Mouse (Mus musculus): ENCODE data around the gene Six1.
"Not testable (repeated sequence)": the region's sequence is repeated elsewhere in the genome, so short reads cannot be mapped to it uniquely, and the experiment has no call there.

Gene Six1

DNA sequence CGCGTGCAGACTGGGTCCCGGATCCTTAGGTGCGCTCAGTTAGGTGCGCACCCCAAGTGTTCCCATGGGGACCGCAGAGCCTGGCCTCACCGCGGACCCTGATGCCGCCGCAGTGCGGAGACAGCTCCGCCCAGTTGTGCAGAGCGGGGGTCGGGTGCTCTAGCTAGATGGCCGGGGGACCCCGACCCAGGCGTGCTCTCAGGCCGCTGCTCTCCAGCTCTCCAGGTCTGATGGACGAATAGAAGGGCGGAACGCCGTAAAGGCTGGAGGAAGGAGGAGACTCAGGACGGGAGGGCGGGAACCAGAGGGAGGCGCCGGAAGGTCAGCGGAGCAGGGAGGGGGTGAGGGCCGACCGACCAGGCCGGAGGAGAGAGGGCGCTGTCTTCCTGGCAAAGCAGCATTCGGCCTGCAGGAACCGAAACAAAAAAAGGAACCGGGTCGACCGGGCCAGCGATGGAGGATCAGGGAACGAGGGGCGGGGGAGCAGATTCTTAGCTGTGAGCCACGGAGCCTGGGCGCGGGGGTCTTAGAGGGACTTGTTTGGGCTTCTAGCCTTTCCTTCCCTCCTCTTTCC is at the start of gene Six1:
Gene Six1, minus strand, starts transcription at position 220 of the 574 bp plus-strand sequence.
- no peak for DNase-seq (ENCODE audit: low read depth, low spot score)

GRCm38 (mm10) chr12:73098593-73098992 is 44.9 kb upstream of the Six1 start:
- DNase-seq (ENCODE audit: low read depth, low spot score), result no peak

- DNase-seq (ENCODE audit: low read depth, low spot score), result not testable (repeated sequence)
Measured at GRCm38 (mm10) chr12:73096177-73096576, 42.5 kb upstream of the Six1 start.

- DNase-seq (ENCODE audit: low read depth, low spot score), result no peak
Measured at GRCm38 (mm10) chr12:73094605-73095004, 40.9 kb upstream of the Six1 start.

GRCm38 (mm10) chr12:73094189-73094588 is 40.5 kb upstream of the Six1 start:
- no peak for DNase-seq (ENCODE audit: low read depth, low spot score)

DNA sequence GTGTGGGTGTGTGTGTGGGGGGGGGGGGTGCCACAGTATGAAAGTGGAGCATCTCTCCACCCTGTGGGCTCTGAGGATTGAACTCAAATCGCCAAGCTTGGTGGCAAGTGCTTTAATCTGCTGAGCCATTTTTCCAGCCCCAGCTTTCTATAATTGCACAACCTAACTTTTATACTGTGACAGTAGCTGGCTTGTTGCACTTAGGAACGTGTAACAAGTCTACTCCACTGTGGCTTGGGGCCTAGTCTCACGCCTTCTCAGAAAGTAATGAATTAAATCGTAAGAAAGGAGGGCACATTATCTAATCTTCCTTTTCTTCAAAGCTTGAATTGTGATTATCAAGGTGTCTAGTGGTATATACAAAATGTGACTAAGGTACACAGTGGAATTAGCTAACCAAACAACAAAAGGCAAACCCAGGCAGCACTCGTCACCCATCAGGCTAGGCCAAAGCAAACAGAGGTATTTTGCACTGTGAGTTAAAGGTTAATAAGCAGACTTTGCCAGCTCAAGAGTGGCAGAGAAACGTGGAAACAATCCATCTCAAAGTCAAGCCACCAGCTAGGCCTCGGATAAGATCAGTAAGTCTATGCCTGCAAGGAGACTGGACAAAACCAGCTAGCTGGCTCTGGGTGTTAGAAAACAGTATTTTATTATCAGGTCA is 37.1 kb upstream of the Six1 start:
- DNase-seq (ENCODE audit: low read depth, low spot score), result no peak

GRCm38 (mm10) chr12:73088911-73089310 is 35.2 kb upstream of the Six1 start:
- DNase-seq (ENCODE audit: low read depth, low spot score), result no peak

DNA sequence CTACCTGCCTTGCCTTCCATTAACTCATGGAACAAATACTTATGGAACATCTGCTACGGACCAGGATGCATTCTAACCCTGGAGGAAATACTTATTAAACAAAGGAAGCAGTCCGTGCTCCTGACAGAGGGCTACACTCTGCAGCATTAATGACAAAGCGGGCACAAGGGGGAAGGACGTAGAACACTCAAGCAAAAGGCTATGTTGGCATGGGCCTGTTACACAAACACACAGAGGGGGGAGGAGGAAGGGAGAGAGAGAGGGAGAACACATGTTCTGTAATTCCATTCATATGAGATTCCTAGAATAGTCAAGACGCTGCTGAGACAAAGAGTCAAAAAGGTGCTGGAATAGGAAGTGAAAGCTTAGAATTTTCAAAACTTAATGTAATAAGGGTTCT is 34.8 kb upstream of the Six1 start:
- DNase-seq (ENCODE audit: low read depth, low spot score), result no peak

- DNase-seq (ENCODE audit: low read depth, low spot score), result no peak
Measured at GRCm38 (mm10) chr12:73087086-73087485, 33.4 kb upstream of the Six1 start.

GRCm38 (mm10) chr12:73085739-73086630 is 32.3 kb upstream of the Six1 start:
- no peak for DNase-seq (ENCODE audit: low read depth, low spot score)

- DNase-seq (ENCODE audit: low read depth, low spot score), result no peak
Measured at GRCm38 (mm10) chr12:73083773-73084172, 30.1 kb upstream of the Six1 start.

- not testable (repeated sequence) for DNase-seq (ENCODE audit: low read depth, low spot score)
Measured at GRCm38 (mm10) chr12:73081828-73082227, 28.1 kb upstream of the Six1 start.

DNA sequence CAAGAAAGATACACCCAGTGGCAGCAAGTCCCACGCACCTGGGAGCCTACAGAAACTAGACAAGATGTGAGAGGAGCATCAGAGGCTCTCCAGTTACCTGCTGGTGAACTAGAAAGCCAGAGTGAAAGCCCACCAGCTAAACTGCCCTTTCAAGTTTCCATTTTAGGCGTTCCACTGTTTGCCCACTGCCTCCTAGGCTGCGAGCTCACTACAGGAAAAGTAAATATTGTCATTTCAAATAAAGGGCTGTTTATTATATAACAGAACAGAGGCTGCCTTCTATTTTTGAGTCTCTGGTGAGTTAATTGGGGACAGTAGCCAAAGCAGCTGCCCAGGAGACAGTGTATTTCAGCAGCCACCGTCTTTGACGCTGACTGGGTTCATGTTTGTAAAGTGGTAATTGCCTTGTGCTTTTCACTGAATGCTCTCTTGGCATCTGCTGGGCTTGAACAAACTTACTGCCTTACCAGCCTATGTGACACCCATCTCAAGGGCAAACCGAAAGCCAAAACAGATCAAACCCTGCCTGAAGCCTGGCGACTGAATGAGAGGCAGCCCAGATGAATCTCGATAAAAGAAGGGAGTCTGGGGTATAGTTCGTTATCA is 7.2 kb upstream of the Six1 start:
- DNase-seq (ENCODE audit: low read depth, low spot score), result no peak

GRCm38 (mm10) chr12:73057492-73057891 is 3.8 kb upstream of the Six1 start:
- no peak for DNase-seq (ENCODE audit: low read depth, low spot score)

GRCm38 (mm10) chr12:73055451-73055850 is 1.8 kb upstream of the Six1 start:
- DNase-seq (ENCODE audit: low read depth, low spot score), result no peak

DNA sequence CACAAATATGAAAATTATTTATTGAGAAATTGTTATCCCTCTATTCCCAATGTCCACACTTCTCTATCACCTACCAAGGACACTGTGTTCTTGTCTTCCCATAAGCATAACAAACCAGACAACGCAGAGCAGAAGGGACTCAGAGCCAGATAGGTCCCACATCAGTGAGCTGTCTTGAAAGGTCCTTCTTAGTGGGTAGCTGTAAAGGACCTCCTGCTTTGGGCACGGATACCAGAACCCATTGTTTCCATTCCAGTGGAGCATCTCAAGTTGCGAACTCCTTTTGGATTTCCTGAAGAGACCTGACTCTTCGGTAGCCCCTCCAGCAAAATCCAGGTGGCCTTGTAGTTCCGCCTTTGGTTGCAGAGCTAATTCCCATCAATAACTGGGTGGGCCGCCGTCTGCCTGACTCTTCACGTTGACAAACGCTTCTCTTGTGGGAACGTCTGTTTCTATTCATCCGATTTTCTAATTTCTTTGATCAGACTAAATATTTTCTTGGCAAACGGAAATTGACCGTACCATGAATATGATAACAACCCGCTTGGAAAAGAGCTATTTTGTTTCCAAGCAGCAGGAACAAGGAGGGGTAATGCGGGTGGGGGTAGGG is 994 bp upstream of the Six1 start:
- DNase-seq (ENCODE audit: low read depth, low spot score), result no peak

DNA sequence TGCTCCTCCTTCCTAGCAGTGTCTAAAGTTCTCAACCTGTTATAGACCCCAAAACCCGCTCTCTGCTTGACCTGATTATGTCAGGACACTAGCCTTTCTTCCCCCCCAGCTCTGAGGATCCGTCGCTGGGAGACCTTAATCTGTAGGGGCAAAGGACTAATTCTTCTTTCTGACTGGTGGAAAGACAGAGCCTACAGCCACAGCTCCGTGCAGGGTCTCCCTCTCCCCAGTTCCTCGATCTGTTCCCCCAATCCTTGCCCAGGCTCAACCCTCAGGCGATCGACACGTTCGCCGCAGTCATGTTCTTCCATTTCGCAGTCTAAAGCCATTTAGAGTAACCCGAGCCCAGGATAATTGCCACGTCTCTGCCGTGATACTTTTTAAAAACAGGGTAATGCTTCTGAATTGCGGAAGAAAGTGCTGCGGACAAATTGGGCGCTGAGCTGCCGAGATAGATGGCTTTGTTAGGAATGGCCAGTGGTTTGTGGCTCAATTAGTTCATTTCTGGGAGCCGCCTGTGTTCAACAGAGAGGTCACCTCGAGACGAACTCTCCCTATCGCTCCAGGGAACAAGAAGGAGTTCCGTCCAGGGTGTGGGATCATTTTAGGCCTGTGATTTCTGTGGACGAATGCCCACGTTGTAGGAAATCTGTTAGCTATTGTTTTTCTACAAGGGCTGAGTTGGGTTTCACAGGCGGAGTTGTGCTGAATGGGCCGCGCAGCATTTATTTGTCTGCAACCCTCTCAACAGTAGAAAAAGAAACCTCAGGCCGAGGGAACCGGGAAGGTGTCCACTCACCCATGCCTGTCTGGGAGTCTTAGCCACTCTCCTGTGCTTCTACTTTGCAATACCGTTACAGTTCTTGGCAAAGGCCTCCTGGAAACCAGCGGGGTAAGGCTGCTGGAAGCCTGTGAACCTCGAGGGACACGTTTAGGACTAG is 766 bp downstream of the Six1 start:
- DNase-seq (ENCODE audit: low read depth, low spot score), result no peak

DNA sequence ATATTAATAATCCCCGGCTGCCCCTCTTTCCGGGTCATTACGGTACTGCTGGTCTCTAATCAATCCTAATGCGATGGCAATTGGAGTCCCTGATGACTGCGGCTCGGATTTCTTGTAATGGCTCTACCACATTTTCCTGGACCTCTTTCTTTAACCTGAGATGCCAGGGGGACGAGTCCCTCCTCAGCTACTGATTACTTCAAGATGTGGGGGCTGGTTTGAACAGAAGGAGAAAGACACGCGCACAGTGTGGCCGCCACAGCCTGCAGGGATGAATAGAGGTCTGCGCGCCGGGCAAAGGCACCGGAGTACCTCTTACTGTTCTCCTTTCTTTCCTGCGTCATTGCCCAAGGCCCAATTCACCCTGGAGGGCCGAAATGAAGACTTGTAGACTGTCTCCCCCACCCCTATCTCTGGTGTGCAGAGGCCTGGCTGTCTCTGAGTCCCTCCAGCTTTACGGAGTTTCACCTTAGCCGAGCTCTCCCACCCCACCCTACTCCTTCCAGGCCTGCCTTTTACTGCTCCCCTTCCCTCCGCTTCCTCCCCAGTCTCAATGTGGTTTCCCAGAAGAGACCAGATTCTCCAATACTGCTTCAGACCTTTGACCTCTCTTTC is 1.5 kb downstream of the Six1 start:
- DNase-seq (ENCODE audit: low read depth, low spot score), result peak; percentile 88

DNA sequence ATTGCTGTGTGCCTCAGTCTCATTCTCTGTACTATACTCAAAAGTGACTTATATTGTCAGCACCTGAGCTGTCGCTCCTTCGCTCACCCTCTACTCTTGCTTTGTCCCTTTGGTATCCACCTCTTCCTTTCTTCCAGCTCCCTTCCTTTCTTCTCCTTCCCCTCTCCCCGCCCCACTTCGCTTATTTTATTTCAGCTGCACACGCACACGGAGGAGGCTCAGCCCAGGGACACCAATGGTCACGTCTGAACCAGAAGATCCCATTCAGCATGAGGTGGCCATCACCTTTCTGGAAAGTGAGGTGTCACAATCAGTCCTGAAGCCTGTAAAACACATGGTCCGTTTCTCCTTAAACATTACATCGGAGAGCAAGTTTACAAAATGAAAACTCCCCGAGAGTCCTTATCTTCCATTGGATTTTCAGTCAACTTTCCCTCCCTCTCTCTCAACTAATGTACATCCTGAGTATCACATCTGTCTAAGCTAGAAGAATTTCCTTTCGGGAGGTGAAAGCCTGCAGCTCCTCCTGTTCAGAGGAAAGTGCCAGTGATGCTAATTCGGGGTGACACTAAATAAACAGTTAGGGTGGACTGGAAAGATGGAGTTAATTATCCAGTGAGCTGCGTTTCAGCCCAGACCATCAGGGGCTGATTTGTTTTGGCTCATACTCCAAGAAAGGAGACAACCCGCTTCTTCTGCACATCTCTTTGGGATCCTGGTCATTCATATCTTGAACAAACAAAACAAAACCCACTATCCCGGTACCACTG is 2.7 kb downstream of the Six1 start:
- DNase-seq (ENCODE audit: low read depth, low spot score), result no peak
